In genomic region chr11:97699626-97700002, GRCm38 (mm10) we compare ENCODE assay signal across 8 mouse cellular contexts. TPM values are rescaled to one million over a fixed set of nuclear protein-coding genes. Genes with fewer than 3 reads are reported as not detected.
DNase-seq lines count a peak whose midpoint lies in the region; ATAC-seq lines count a peak whose summit lies in the region.

No protein-coding gene starts in this region.

- H3K4me2 ChIP-seq in hindbrain, embryonic 15.5 days: peak overlapping the region; percentile 92

- 0% methylated on average over 6 of the region's 9 CpGs for WGBS in hindbrain, embryonic 15.5 days
- WGBS in macrophage (ENCODE audit: missing documents): 0% methylated on average over 5 of the region's 9 CpGs

- DNase-seq in WW6 (ENCODE audit: low read depth, low spot score): peak; percentile 89
- peak; percentile 93 to 97 for DNase-seq in cerebellum, postnatal 14 days
- peak; percentile 79 to 84 for DNase-seq in frontal cortex, postnatal 36 days (ENCODE audit: low spot score in 2 of 2)
- peak; percentile 74 to 86 for DNase-seq in left cerebral cortex, adult 9 months (ENCODE audit: low spot score in 2 of 2)
- DNase-seq in right cerebral cortex, postnatal 36 days (ENCODE audit: low spot score in 2 of 2): peak; percentile 77 to 82
- DNase-seq in c-Kit-positive CD71-positive TER-119-positive erythroid progenitor cells, embryonic 14.5 days (ENCODE audit: low spot score): no peak

- H3K79me2 ChIP-seq in macrophage (ENCODE audit: inconsistent target): peaks cover 14% of the 10 kb centered on the region

- peaks cover 59% of the 10 kb centered on the region for H3K4me1 ChIP-seq in hindbrain, embryonic 15.5 days (replicated peaks)

- ATAC-seq in hindbrain, embryonic 15.5 days (ENCODE audit: low FRiP score, low read depth): peak; percentile 42

- peak overlapping the region; percentile 92 for H3K9ac ChIP-seq in hindbrain, embryonic 15.5 days

- H3K27me3 ChIP-seq in hindbrain, embryonic 15.5 days: no peaks in the 10 kb centered on the region

- no peaks in the 10 kb centered on the region for H3K9me3 ChIP-seq in hindbrain, embryonic 15.5 days

- H3K4me3 ChIP-seq in hindbrain, embryonic 15.5 days: peak overlapping the region; percentile 91
- H3K4me3 ChIP-seq in macrophage (ENCODE audit: inconsistent target): peak overlapping the region; percentile 46

- H3K27ac ChIP-seq in hindbrain, embryonic 15.5 days (replicated peaks): peak overlapping the region; percentile 94
- peak overlapping the region; percentile 43 for H3K27ac ChIP-seq in macrophage

- no peaks in the 10 kb centered on the region for H3K36me3 ChIP-seq in hindbrain, embryonic 15.5 days
- H3K36me3 ChIP-seq in macrophage (ENCODE audit: inconsistent target): no peaks in the 10 kb centered on the region

RNA-seq across cellular contexts. Expression of gene Pcgf2, which starts 0.7 kb away (rescaled TPM):
- polyA plus RNA-seq in hindbrain, embryonic 15.5 days (2015; fragmentation: Nextera tagmentation; extraction: Ambion mirVana): 18.9 and 19.5 TPM in 2 replicates
- 10 to 100 TPM in 4 of 26 experiments, 1 to 10 TPM in 22; 1.5 to 14.1 (median 5.0) TPM for total RNA-seq in macrophage (2018; cell fraction: chromatin; rRNA removed)
- 1 to 10 TPM; 1.3 to 4.5 (median 2.8) TPM for total RNA-seq in macrophage (2018; cell fraction: cytosol; rRNA removed)
- total RNA-seq in macrophage (2018; cell fraction: nucleus; rRNA removed): 10 to 100 TPM in 1 of 26 experiments, 1 to 10 TPM in 24, under 1 TPM in 1; 0.79 to 11.9 (median 3.8) TPM
- 3.7 to 7.5 TPM (median 3.9 TPM) in 3 replicates for polyA plus RNA-seq in macrophage (2018)

RNA-seq across cellular contexts. Expression of gene Psmb3, which starts 3.6 kb away (rescaled TPM):
- polyA plus RNA-seq in hindbrain, embryonic 15.5 days (2015; fragmentation: Nextera tagmentation; extraction: Ambion mirVana): 416 and 449 TPM in 2 replicates
- total RNA-seq in macrophage (2018; cell fraction: chromatin; rRNA removed): 10 to 100 TPM; 10.0 to 72.1 (median 43.9) TPM
- 100 to 1,000 TPM in 17 of 26 experiments, 10 to 100 TPM in 9; 79.3 to 179 (median 122) TPM for total RNA-seq in macrophage (2018; cell fraction: cytosol; rRNA removed)
- total RNA-seq in macrophage (2018; cell fraction: nucleus; rRNA removed): 10 to 100 TPM; 15.5 to 75.8 (median 38.9) TPM
- 79.7 to 207 TPM (median 133 TPM) in 3 replicates for polyA plus RNA-seq in macrophage (2018)

RNA-seq across cellular contexts. Expression of gene Cisd3, which starts 14.0 kb away (rescaled TPM):
- polyA plus RNA-seq in hindbrain, embryonic 15.5 days (2015; fragmentation: Nextera tagmentation; extraction: Ambion mirVana): 33.2 and 37.0 TPM in 2 replicates
- total RNA-seq in macrophage (2018; cell fraction: chromatin; rRNA removed): 1 to 10 TPM in 23 of 26 experiments, not detected in 3; 1.3 to 8.3 (median 3.4) TPM
- total RNA-seq in macrophage (2018; cell fraction: cytosol; rRNA removed): 10 to 100 TPM in 25 of 26 experiments, 1 to 10 TPM in 1; 8.5 to 24.4 (median 14.3) TPM
- total RNA-seq in macrophage (2018; cell fraction: nucleus; rRNA removed): 10 to 100 TPM in 1 of 26 experiments, 1 to 10 TPM in 25; 2.2 to 10.3 (median 5.7) TPM
- 9.0 to 17.9 TPM (median 13.7 TPM) in 3 replicates for polyA plus RNA-seq in macrophage (2018)

RNA-seq across cellular contexts. Expression of gene Mllt6, which starts 36.4 kb away (rescaled TPM):
- polyA plus RNA-seq in hindbrain, embryonic 15.5 days (2015; fragmentation: Nextera tagmentation; extraction: Ambion mirVana): 3.4 and 3.5 TPM in 2 replicates
- 100 to 1,000 TPM in 18 of 26 experiments, 10 to 100 TPM in 8; 46.5 to 707 (median 220) TPM for total RNA-seq in macrophage (2018; cell fraction: chromatin; rRNA removed)
- total RNA-seq in macrophage (2018; cell fraction: cytosol; rRNA removed): 10 to 100 TPM; 22.9 to 78.9 (median 49.8) TPM
- total RNA-seq in macrophage (2018; cell fraction: nucleus; rRNA removed): 100 to 1,000 TPM in 17 of 26 experiments, 10 to 100 TPM in 9; 29.9 to 419 (median 127) TPM
- 8.7 to 23.8 TPM (median 10.1 TPM) in 3 replicates for polyA plus RNA-seq in macrophage (2018)

RNA-seq across cellular contexts. Expression of gene Pip4k2b, which starts 44.9 kb away (rescaled TPM):
- 4.0 and 4.2 TPM in 2 replicates for polyA plus RNA-seq in hindbrain, embryonic 15.5 days (2015; fragmentation: Nextera tagmentation; extraction: Ambion mirVana)
- total RNA-seq in macrophage (2018; cell fraction: chromatin; rRNA removed): 10 to 100 TPM in 14 of 26 experiments, 1 to 10 TPM in 12; 3.1 to 22.8 (median 10.8) TPM
- 10 to 100 TPM; 14.7 to 51.5 (median 32.9) TPM for total RNA-seq in macrophage (2018; cell fraction: cytosol; rRNA removed)
- total RNA-seq in macrophage (2018; cell fraction: nucleus; rRNA removed): 10 to 100 TPM in 21 of 26 experiments, 1 to 10 TPM in 5; 7.7 to 51.0 (median 24.1) TPM
- polyA plus RNA-seq in macrophage (2018): 25.4 to 37.6 TPM (median 25.7 TPM) in 3 replicates
